Comparison of ENCODE assay signal across 8 mouse cellular contexts in genomic region chr11:116387086-116388071, GRCm38 (mm10). TPM values are rescaled to one million over a fixed set of nuclear protein-coding genes. Genes with fewer than 3 reads are reported as not detected.
DNase-seq lines count a peak whose midpoint lies in the region; ATAC-seq and TF ChIP-seq lines count a peak whose summit lies in the region.

No protein-coding gene starts in this region.

- H3K4me3 ChIP-seq in lung, postnatal 0 days (ENCODE audit: low read depth, low read length) = no peak overlapping the region
- no peak overlapping the region for H3K4me3 ChIP-seq in lung, adult 2 months (replicated peaks; ENCODE audit: extremely low read depth, low read depth, low read length)
- no peak overlapping the region for H3K4me3 ChIP-seq in hindbrain, postnatal 0 days (ENCODE audit: low read length)
- H3K4me3 ChIP-seq in left cerebral cortex, adult 2 months = no peak overlapping the region
- H3K4me3 ChIP-seq in thymus, adult 2 months (ENCODE audit: control insufficient read depth, insufficient read depth, low read length) = no peak overlapping the region

- H3K27me3 ChIP-seq in lung, postnatal 0 days (replicated peaks; ENCODE audit: insufficient read depth, low read length) = no peaks in the 10 kb centered on the region
- no peaks in the 10 kb centered on the region for H3K27me3 ChIP-seq in hindbrain, postnatal 0 days (ENCODE audit: insufficient read depth, low read length)
- no peaks in the 10 kb centered on the region for H3K27me3 ChIP-seq in thymus, adult 2 months (ENCODE audit: control insufficient read depth, insufficient read depth, low read length)

- no peak for TF ChIP-seq EP300 in lung, postnatal 0 days (IDR thresholded peaks at IDR 0.05)

- 0 out of 2 replicates have a peak, but pooled peaks have one; percentile 19 for TF ChIP-seq CTCF in lung, postnatal 0 days (IDR thresholded peaks at IDR 0.05)
- no peak for TF ChIP-seq CTCF in lung, adult 2 months (IDR thresholded peaks at IDR 0.05; ENCODE audit: insufficient read depth, low read length)
- TF ChIP-seq CTCF in hindbrain, postnatal 0 days (IDR thresholded peaks at IDR 0.05; ENCODE audit: low read depth) = no peak
- no peak for TF ChIP-seq CTCF in left cerebral cortex, adult 2 months (IDR thresholded peaks at IDR 0.05)
- TF ChIP-seq CTCF in thymus, adult 2 months (IDR thresholded peaks at IDR 0.05; ENCODE audit: borderline replicate concordance, control insufficient read depth, extremely low read depth, insufficient read depth, low read length, poor library complexity) = no peak

- H3K9ac ChIP-seq in lung, postnatal 0 days (replicated peaks; ENCODE audit: low read depth) = no peak overlapping the region
- H3K9ac ChIP-seq in hindbrain, postnatal 0 days (replicated peaks; ENCODE audit: low read length) = peak overlapping the region; percentile 23

- H3K9me3 ChIP-seq in lung, postnatal 0 days (ENCODE audit: low read length) = no peaks in the 10 kb centered on the region
- no peaks in the 10 kb centered on the region for H3K9me3 ChIP-seq in hindbrain, postnatal 0 days (ENCODE audit: low read length)

- no peaks in the 10 kb centered on the region for H3K36me3 ChIP-seq in lung, postnatal 0 days (ENCODE audit: insufficient read depth, low read length)
- no peaks in the 10 kb centered on the region for H3K36me3 ChIP-seq in hindbrain, postnatal 0 days (ENCODE audit: insufficient read depth, low read length)
- H3K36me3 ChIP-seq in thymus, adult 2 months (ENCODE audit: control insufficient read depth, insufficient read depth, low read length) = no peaks in the 10 kb centered on the region

- 25% methylated on average over 14 of the region's 16 CpGs for WGBS in lung, postnatal 0 days
- 24% methylated on average over 16 of the region's 16 CpGs for WGBS in lung, adult 2 months
- WGBS in hindbrain, postnatal 0 days = 17% methylated on average over 16 of the region's 16 CpGs
- 68% methylated on average over 16 of the region's 16 CpGs for WGBS in thymus, adult 2 months

- ATAC-seq in lung, postnatal 0 days = peak; percentile 67
- peak; percentile 61 for ATAC-seq in erythroblast, adult 5-6 weeks (replicated peaks; ENCODE audit: low FRiP score, poor library complexity, severe bottlenecking)
- ATAC-seq in hindbrain, postnatal 0 days = no peak
- ATAC-seq in megakaryocyte progenitor cell, adult 5-6 weeks (replicated peaks; ENCODE audit: poor library complexity) = peak; percentile 57

- peak overlapping the region; percentile 23 for H3K4me2 ChIP-seq in lung, postnatal 0 days (replicated peaks; ENCODE audit: low read depth, low read length)
- peak overlapping the region; percentile 25; the same call in 1 of the 2 replicates for H3K4me2 ChIP-seq in hindbrain, postnatal 0 days (ENCODE audit: low read depth, low read length)

- DNase-seq in lung, postnatal 0 days (ENCODE audit: low spot score) = peak; percentile 61
- DNase-seq in lung, adult 2 months = no peak
- DNase-seq in hindbrain, postnatal 0 days (ENCODE audit: low spot score) = peak; percentile 31
- DNase-seq in left cerebral cortex, adult 2 months (ENCODE audit: extremely low spot score in 1 of 2, low spot score in 2 of 2) = no peak
- no peak for DNase-seq in left cerebral cortex, adult 8-10 months (ENCODE audit: low spot score in 2 of 2)
- no peak for DNase-seq in thymus, adult 2 months

- H3K27ac ChIP-seq in lung, postnatal 0 days (ENCODE audit: low read length) = peak overlapping the region; percentile 57
- no peak overlapping the region for H3K27ac ChIP-seq in hindbrain, postnatal 0 days
- no peak overlapping the region for H3K27ac ChIP-seq in left cerebral cortex, adult 2 months
- H3K27ac ChIP-seq in thymus, adult 2 months (ENCODE audit: control insufficient read depth, insufficient read depth, low read length) = no peak overlapping the region

- no peak for TF ChIP-seq POLR2A in lung, adult 2 months (IDR thresholded peaks at IDR 0.05; ENCODE audit: borderline replicate concordance, extremely low read depth, low read depth, low read length)
- no peak for TF ChIP-seq POLR2A in thymus, adult 2 months (IDR thresholded peaks at IDR 0.05; ENCODE audit: control insufficient read depth, extremely low read depth, insufficient read depth, low read length, poor library complexity)

- intact Hi-C loops in left cerebral cortex, adult 2 months (cut with DNase I) = no loop called here

- no peaks in the 10 kb centered on the region for H3K4me1 ChIP-seq in lung, postnatal 0 days (ENCODE audit: insufficient read depth, low read depth, low read length)
- H3K4me1 ChIP-seq in lung, adult 2 months (ENCODE audit: control insufficient read depth, insufficient read depth, low read length) = 0 out of 2 replicates have a peak, but pooled peaks cover 3% of the 10 kb centered on the region
- H3K4me1 ChIP-seq in hindbrain, postnatal 0 days (ENCODE audit: insufficient read depth, low read length) = peaks cover 11% of the 10 kb centered on the region; the same call in 1 of the 2 replicates
- peaks cover 17% of the 10 kb centered on the region for H3K4me1 ChIP-seq in thymus, adult 2 months (replicated peaks; ENCODE audit: control insufficient read depth, insufficient read depth, low read length)

RNA-seq across cellular contexts. Expression of gene Rnf157, which starts 25.5 kb away (rescaled TPM):
- 1.4 and 1.8 TPM in 2 replicates for polyA plus RNA-seq in lung, postnatal 0 days (2015; fragmentation: Nextera tagmentation; extraction: Ambion mirVana)
- polyA plus RNA-seq in lung, adult 2 months (2012; rRNA removed) = 3.0 and 3.6 TPM in 2 replicates
- total RNA-seq in erythroblast, adult 5-6 weeks (2015; ENCODE audit: low replicate concordance) = 0.63 and 1.7 TPM in 2 replicates
- 2.0 and 2.1 TPM in 2 replicates for total RNA-seq in erythroblast, adult 5-6 weeks (2017; ENCODE audit: low replicate concordance)
- 108 and 117 TPM in 2 replicates for total RNA-seq in hindbrain, postnatal 0 days (2014; rRNA removed)
- polyA plus RNA-seq in hindbrain, postnatal 0 days (2015; fragmentation: Nextera tagmentation; extraction: Ambion mirVana) = 53.0 and 60.5 TPM in 2 replicates
- total RNA-seq in megakaryocyte progenitor cell, adult 5-6 weeks (2015) = 7.1 and 7.6 TPM in 2 replicates
- total RNA-seq in megakaryocyte progenitor cell, adult 5-6 weeks (2017) = 5.5 and 7.6 TPM in 2 replicates
- 100 to 1,000 TPM; 256 to 285 TPM for total RNA-seq in left cerebral cortex, adult 2 months (2021)
- 100 to 1,000 TPM; 242 to 283 (median 258) TPM for total RNA-seq in left cerebral cortex, adult 8-10 months (2022)
- 98.7 and 119 TPM in 2 replicates for polyA plus RNA-seq in thymus, adult 2 months (2012; rRNA removed)

RNA-seq across cellular contexts. Expression of gene Ubald2, which starts 46.5 kb away (rescaled TPM):
- polyA plus RNA-seq in lung, postnatal 0 days (2015; fragmentation: Nextera tagmentation; extraction: Ambion mirVana) = 50.4 and 56.6 TPM in 2 replicates
- 159 and 160 TPM in 2 replicates for polyA plus RNA-seq in lung, adult 2 months (2012; rRNA removed)
- 46.6 and 59.0 TPM in 2 replicates for total RNA-seq in erythroblast, adult 5-6 weeks (2015; ENCODE audit: low replicate concordance)
- total RNA-seq in erythroblast, adult 5-6 weeks (2017; ENCODE audit: low replicate concordance) = 27.0 and 41.7 TPM in 2 replicates
- total RNA-seq in hindbrain, postnatal 0 days (2014; rRNA removed) = 67.9 and 102 TPM in 2 replicates
- 39.3 and 41.7 TPM in 2 replicates for polyA plus RNA-seq in hindbrain, postnatal 0 days (2015; fragmentation: Nextera tagmentation; extraction: Ambion mirVana)
- total RNA-seq in megakaryocyte progenitor cell, adult 5-6 weeks (2015) = 74.1 and 75.9 TPM in 2 replicates
- total RNA-seq in megakaryocyte progenitor cell, adult 5-6 weeks (2017) = 71.7 and 76.0 TPM in 2 replicates
- total RNA-seq in left cerebral cortex, adult 2 months (2021) = 10 to 100 TPM; 27.2 to 28.0 TPM
- total RNA-seq in left cerebral cortex, adult 8-10 months (2022) = 10 to 100 TPM; 22.7 to 25.8 (median 25.1) TPM
- 558 and 566 TPM in 2 replicates for polyA plus RNA-seq in thymus, adult 2 months (2012; rRNA removed)

RNA-seq across cellular contexts. Expression of gene Foxj1, which starts 52.2 kb away (rescaled TPM):
- polyA plus RNA-seq in lung, postnatal 0 days (2015; fragmentation: Nextera tagmentation; extraction: Ambion mirVana) = 39.8 and 44.9 TPM in 2 replicates
- 78.4 and 114 TPM in 2 replicates for polyA plus RNA-seq in lung, adult 2 months (2012; rRNA removed)
- total RNA-seq in erythroblast, adult 5-6 weeks (2015; ENCODE audit: low replicate concordance) = not detected in 2 replicates
- total RNA-seq in erythroblast, adult 5-6 weeks (2017; ENCODE audit: low replicate concordance) = not detected in 2 replicates
- 37.6 and 40.0 TPM in 2 replicates for total RNA-seq in hindbrain, postnatal 0 days (2014; rRNA removed)
- 15.5 and 16.6 TPM in 2 replicates for polyA plus RNA-seq in hindbrain, postnatal 0 days (2015; fragmentation: Nextera tagmentation; extraction: Ambion mirVana)
- total RNA-seq in megakaryocyte progenitor cell, adult 5-6 weeks (2015) = not detected in 2 replicates
- not detected in 2 replicates for total RNA-seq in megakaryocyte progenitor cell, adult 5-6 weeks (2017)
- 1 to 10 TPM; 4.2 to 4.4 TPM for total RNA-seq in left cerebral cortex, adult 2 months (2021)
- 1 to 10 TPM; 4.4 to 8.6 (median 4.7) TPM for total RNA-seq in left cerebral cortex, adult 8-10 months (2022)
- polyA plus RNA-seq in thymus, adult 2 months (2012; rRNA removed) = 6.9 TPM in 2 replicates

Comparison
In these comparisons a context has a peak if more than half of its experiments do, and no peak if none do; other contexts are left out.
1. DNase-seq: peak in lung, postnatal 0 days (single experiment) and hindbrain, postnatal 0 days (single experiment); none in lung, adult 2 months (single experiment), left cerebral cortex, adult 2 months (0 of 2), left cerebral cortex, adult 8-10 months (0 of 2) and thymus, adult 2 months (single experiment).
2. RNA of gene Rnf157, which starts 25.5 kb away (total RNA-seq): 256 to 285 TPM in left cerebral cortex, adult 2 months, 242 to 283 TPM in left cerebral cortex, adult 8-10 months and 108 to 117 TPM in hindbrain, postnatal 0 days; 5.5 to 7.6 TPM in megakaryocyte progenitor cell, adult 5-6 weeks and 0.63 to 2.1 TPM in erythroblast, adult 5-6 weeks; every median in the first group is over 10 times any median in the second.
3. RNA of gene Foxj1, which starts 52.2 kb away (total RNA-seq): 37.6 to 40.0 TPM in hindbrain, postnatal 0 days, 4.4 to 8.6 TPM in left cerebral cortex, adult 8-10 months and 4.2 to 4.4 TPM in left cerebral cortex, adult 2 months; not detected in erythroblast, adult 5-6 weeks and not detected in megakaryocyte progenitor cell, adult 5-6 weeks; every median in the first group is over 4 times any median in the second.